Mouse (Mus musculus) liver, embryonic 14.5 days (tissue): ENCODE results near the gene Gab1.

ENCODE experiments used
- CTCF ChIP-seq: IDR thresholded peaks from 2 replicates; pipeline ENCODE4 v1.5.1; 2016; ENCODE audit warnings: antibody characterized with exemption, low read depth, control low read depth
- EP300 ChIP-seq: IDR thresholded peaks from 2 replicates; pipeline ENCODE4 v1.6.1; 2016; ENCODE audit warnings: antibody characterized with exemption, low read depth

GRCm38 (mm10) chr8:80815179-80815578 lies 65.1 kb downstream of the Gab1 start:
- TF ChIP-seq CTCF (no peak), EP300 (no peak)
